Mouse (Mus musculus) hindbrain, embryonic 12.5 days (tissue): ENCODE measurements around the gene Svs1. TPM values are rescaled to one million over a fixed set of nuclear protein-coding genes. Genes with fewer than 3 reads are reported as not detected.
A peak's percentile ranks its signal among the peaks of the same experiment; 100 is the strongest.

Source experiments
- ATAC-seq: fragments of 200-750 bp; cut with Nextera tagmentation; 2 replicates; pipeline ENCODE4 v1.8.0; 2017; ENCODE audit warnings: moderate TSS enrichment; ENCODE audit not compliant: low FRiP score
- H3K27ac ChIP-seq: fragments of 300-500 bp; sonication (generic); 2 replicates; pipeline ENCODE4 v1.5.1; 2016; ENCODE audit warnings: mild to moderate bottlenecking
- H3K27me3 ChIP-seq: fragments of 300-500 bp; sonication (generic); 2 replicates; pipeline ENCODE4 v1.6.1; 2016; ENCODE audit warnings: mild to moderate bottlenecking
- H3K36me3 ChIP-seq: fragments of 300-500 bp; sonication (generic); 2 replicates; pipeline ENCODE4 v1.6.1; 2016; ENCODE audit warnings: mild to moderate bottlenecking
- H3K4me1 ChIP-seq: fragments of 300-500 bp; sonication (generic); 2 replicates; pipeline ENCODE4 v1.6.1; 2016
- H3K4me2 ChIP-seq: fragments of 300-500 bp; sonication (generic); replicated peaks from 2 replicates; pipeline ENCODE4 v1.6.1; 2016; ENCODE audit warnings: mild to moderate bottlenecking
- H3K4me3 ChIP-seq: fragments of 300-500 bp; sonication (generic); 2 replicates; pipeline ENCODE4 v1.5.1; 2016; ENCODE audit warnings: mild to moderate bottlenecking
- H3K9ac ChIP-seq: fragments of 300-500 bp; sonication (generic); 2 replicates; pipeline ENCODE4 v1.6.1; 2016; ENCODE audit warnings: mild to moderate bottlenecking, moderate library complexity
- H3K9me3 ChIP-seq: fragments of 300-500 bp; sonication (generic); replicated peaks from 2 replicates; pipeline ENCODE4 v1.6.1; 2016; ENCODE audit warnings: mild to moderate bottlenecking
- WGBS: fragments of 180-500 bp; shearing (Covaris S2); methylation state at CpG from one replicate; pipeline ENCODE4 v1.1.7; 2016; 5-methylcytosine and 5-hydroxymethylcytosine counted together
- polyA plus RNA-seq: library from polyadenylated mRNA; unstranded; fragments of >200 nt; fragmentation: Nextera tagmentation; extraction: Ambion mirVana; gene quantifications from 2 replicates; pipeline ENCODE4 v1.2.1, GENCODE M21; 2016

Svs1 gene
- polyA plus RNA-seq, 1 experiment from 2014 or later = not detected

- Histone ChIP-seq H3K9me3 (no peaks in the 10 kb centered on the region), H3K4me3 (no peak overlapping the region), H3K4me2 (no peak overlapping the region), H3K36me3 (no peaks in the 10 kb centered on the region), H3K9ac (no peak overlapping the region), H3K27ac (no peak overlapping the region), H3K27me3 (no peaks in the 10 kb centered on the region), H3K4me1 (no peaks in the 10 kb centered on the region)
- ATAC-seq = no peak
- WGBS = 71% methylated on average over 1 of the region's 1 CpGs
These were observed 7.0 kb upstream of the Svs1 start for GRCm38 (mm10) chr6:48979616-48980015.

- no peak overlapping the region for H3K9ac ChIP-seq
- no peak overlapping the region for H3K27ac ChIP-seq
- no peak for ATAC-seq
- no peak overlapping the region for H3K4me3 ChIP-seq
- no peaks in the 10 kb centered on the region for H3K9me3 ChIP-seq
- no peaks in the 10 kb centered on the region for H3K4me1 ChIP-seq
- H3K4me2 ChIP-seq = no peak overlapping the region
- H3K27me3 ChIP-seq = no peaks in the 10 kb centered on the region
- 69% methylated on average over 3 of the region's 3 CpGs for WGBS
- H3K36me3 ChIP-seq = no peaks in the 10 kb centered on the region
These were observed 4.4 kb upstream of the Svs1 start for GRCm38 (mm10) chr6:48982305-48982704.

- Histone ChIP-seq H3K4me2 (no peak overlapping the region), H3K4me3 (no peak overlapping the region), H3K9ac (no peak overlapping the region), H3K36me3 (no peaks in the 10 kb centered on the region), H3K27ac (no peak overlapping the region), H3K27me3 (no peaks in the 10 kb centered on the region), H3K9me3 (no peaks in the 10 kb centered on the region), H3K4me1 (no peaks in the 10 kb centered on the region)
- no peak for ATAC-seq
- WGBS = 89% methylated on average over 5 of the region's 5 CpGs
These were observed 3.3 kb downstream of the Svs1 start for GRCm38 (mm10) chr6:48989971-48990370.

- no peak overlapping the region for H3K4me2 ChIP-seq
- H3K9ac ChIP-seq = no peak overlapping the region
- ATAC-seq = no peak
- H3K4me1 ChIP-seq = no peaks in the 10 kb centered on the region
- H3K4me3 ChIP-seq = no peak overlapping the region
- H3K27me3 ChIP-seq = no peaks in the 10 kb centered on the region
- no peaks in the 10 kb centered on the region for H3K36me3 ChIP-seq
- WGBS = 82% methylated on average over 4 of the region's 4 CpGs
- no peaks in the 10 kb centered on the region for H3K9me3 ChIP-seq
- H3K27ac ChIP-seq = no peak overlapping the region
These were observed 5.3 kb downstream of the Svs1 start for GRCm38 (mm10) chr6:48991991-48992390.

- Histone ChIP-seq H3K9me3 (no peaks in the 10 kb centered on the region), H3K9ac (no peak overlapping the region), H3K4me3 (no peak overlapping the region), H3K4me1 (no peaks in the 10 kb centered on the region), H3K27ac (no peak overlapping the region), H3K27me3 (no peaks in the 10 kb centered on the region), H3K4me2 (no peak overlapping the region), H3K36me3 (no peaks in the 10 kb centered on the region)
- WGBS = 77% methylated on average over 6 of the region's 6 CpGs
- ATAC-seq = no peak
These were observed 11.5 kb downstream of the Svs1 start for GRCm38 (mm10) chr6:48998186-48998585.

GRCm38 (mm10) chr6:48998796-48999195 is 12.1 kb downstream of the Svs1 start:
- WGBS = 87% methylated on average over 4 of the region's 4 CpGs
- ATAC-seq = no peak
- H3K4me2 ChIP-seq = no peak overlapping the region
- no peaks in the 10 kb centered on the region for H3K27me3 ChIP-seq
- H3K9ac ChIP-seq = no peak overlapping the region
- no peak overlapping the region for H3K4me3 ChIP-seq
- H3K36me3 ChIP-seq = no peaks in the 10 kb centered on the region
- H3K9me3 ChIP-seq = no peaks in the 10 kb centered on the region
- H3K27ac ChIP-seq = no peak overlapping the region
- no peaks in the 10 kb centered on the region for H3K4me1 ChIP-seq

- Histone ChIP-seq H3K9me3 (no peaks in the 10 kb centered on the region), H3K4me1 (peaks cover 3% of the 10 kb centered on the region; the same call in 1 of the 2 replicates), H3K9ac (no peak overlapping the region), H3K27ac (no peak overlapping the region), H3K4me2 (no peak overlapping the region), H3K4me3 (no peak overlapping the region), H3K36me3 (no peaks in the 10 kb centered on the region), H3K27me3 (no peaks in the 10 kb centered on the region)
- no peak for ATAC-seq
- 57% methylated on average over 4 of the region's 4 CpGs for WGBS
These were observed 16.7 kb downstream of the Svs1 start for GRCm38 (mm10) chr6:49003381-49003780.

GRCm38 (mm10) chr6:49007981-49008380 is 21.3 kb downstream of the Svs1 start:
- no peak overlapping the region; the same call in 1 of the 2 replicates for H3K9ac ChIP-seq
- no peaks in the 10 kb centered on the region for H3K27me3 ChIP-seq
- peaks cover 6% of the 10 kb centered on the region; the same call in 1 of the 2 replicates for H3K4me1 ChIP-seq
- ATAC-seq = no peak
- WGBS = 1% methylated on average over 9 of the region's 9 CpGs
- H3K27ac ChIP-seq = no peak overlapping the region
- peak overlapping the region; percentile 15 for H3K4me3 ChIP-seq
- no peaks in the 10 kb centered on the region; the same call in 1 of the 2 replicates for H3K9me3 ChIP-seq
- peak overlapping the region; percentile 46 for H3K4me2 ChIP-seq
- no peaks in the 10 kb centered on the region for H3K36me3 ChIP-seq

GRCm38 (mm10) chr6:49008420-49009160 is 21.9 kb downstream of the Svs1 start:
- Histone ChIP-seq H3K9ac (no peak overlapping the region; the same call in 1 of the 2 replicates), H3K4me3 (peak overlapping the region; percentile 15), H3K27ac (no peak overlapping the region), H3K27me3 (no peaks in the 10 kb centered on the region), H3K4me2 (peak overlapping the region; percentile 46), H3K36me3 (no peaks in the 10 kb centered on the region), H3K4me1 (peaks cover 6% of the 10 kb centered on the region; the same call in 1 of the 2 replicates), H3K9me3 (no peaks in the 10 kb centered on the region; the same call in 1 of the 2 replicates)
- WGBS = 31% methylated on average over 13 of the region's 13 CpGs
- ATAC-seq = no peak

- Histone ChIP-seq H3K9ac (no peak overlapping the region), H3K4me1 (peaks cover 6% of the 10 kb centered on the region; the same call in 1 of the 2 replicates), H3K36me3 (no peaks in the 10 kb centered on the region), H3K27me3 (no peaks in the 10 kb centered on the region), H3K4me2 (no peak overlapping the region), H3K27ac (no peak overlapping the region), H3K9me3 (no peaks in the 10 kb centered on the region; the same call in 1 of the 2 replicates), H3K4me3 (no peak overlapping the region)
- WGBS = 39% methylated on average over 7 of the region's 7 CpGs
- ATAC-seq = no peak
These were observed 22.5 kb downstream of the Svs1 start for GRCm38 (mm10) chr6:49009161-49009555.

GRCm38 (mm10) chr6:49009665-49010064 is 23.0 kb downstream of the Svs1 start:
- no peaks in the 10 kb centered on the region for H3K27me3 ChIP-seq
- peaks cover 6% of the 10 kb centered on the region; the same call in 1 of the 2 replicates for H3K4me1 ChIP-seq
- H3K4me2 ChIP-seq = no peak overlapping the region
- no peaks in the 10 kb centered on the region for H3K36me3 ChIP-seq
- WGBS = 80% methylated on average over 1 of the region's 1 CpGs
- H3K27ac ChIP-seq = no peak overlapping the region
- H3K9me3 ChIP-seq = no peaks in the 10 kb centered on the region; the same call in 1 of the 2 replicates
- ATAC-seq = no peak
- H3K4me3 ChIP-seq = no peak overlapping the region
- no peak overlapping the region for H3K9ac ChIP-seq

GRCm38 (mm10) chr6:49011191-49011590 is 24.5 kb downstream of the Svs1 start:
- no peak overlapping the region for H3K4me3 ChIP-seq
- H3K9ac ChIP-seq = no peak overlapping the region
- no peaks in the 10 kb centered on the region for H3K27me3 ChIP-seq
- 80% methylated on average over 5 of the region's 5 CpGs for WGBS
- no peak overlapping the region for H3K27ac ChIP-seq
- H3K4me2 ChIP-seq = no peak overlapping the region
- peaks cover 6% of the 10 kb centered on the region; the same call in 1 of the 2 replicates for H3K4me1 ChIP-seq
- no peak for ATAC-seq
- no peaks in the 10 kb centered on the region for H3K36me3 ChIP-seq
- H3K9me3 ChIP-seq = no peaks in the 10 kb centered on the region; the same call in 1 of the 2 replicates

GRCm38 (mm10) chr6:49013023-49013422 is 26.4 kb downstream of the Svs1 start:
- H3K9me3 ChIP-seq = no peaks in the 10 kb centered on the region; the same call in 1 of the 2 replicates
- H3K36me3 ChIP-seq = no peaks in the 10 kb centered on the region
- WGBS = 78% methylated on average over 4 of the region's 4 CpGs
- H3K4me1 ChIP-seq = peaks cover 6% of the 10 kb centered on the region; the same call in 1 of the 2 replicates
- no peak for ATAC-seq
- no peaks in the 10 kb centered on the region for H3K27me3 ChIP-seq
- H3K27ac ChIP-seq = no peak overlapping the region
- H3K9ac ChIP-seq = no peak overlapping the region
- no peak overlapping the region for H3K4me3 ChIP-seq
- no peak overlapping the region for H3K4me2 ChIP-seq
